26 mouse cellular contexts compared by ENCODE assay signal in genomic region chr6:136328416-136328815, GRCm38 (mm10). TPM values are rescaled to one million over a fixed set of nuclear protein-coding genes. Genes with fewer than 3 reads are reported as not detected.
"Had no signal": no experiment of that assay in that cellular context is flagged by ENCODE, and none has a peak within 500 bp of the region (broad histone marks: within the 10 kb centered on the region; RNA-seq: fewer than 3 reads in every experiment).

No protein-coding gene starts in this region.

RNA-seq across cellular contexts. Expression of gene Gm8994, which starts 1.1 kb away (rescaled TPM):
- polyA plus RNA-seq: heart, embryonic 11.5 days; heart, embryonic 12.5 days; heart, embryonic 13.5 days; heart, embryonic 14.5 days; heart, embryonic 15.5 days; heart, embryonic 16.5 days; heart, postnatal 0 days; hindbrain, embryonic 10.5 days; hindbrain, embryonic 11.5 days; hindbrain, embryonic 12.5 days; hindbrain, embryonic 13.5 days; hindbrain, embryonic 14.5 days; hindbrain, embryonic 15.5 days; hindbrain, embryonic 16.5 days; hindbrain, postnatal 0 days; inflammation-experienced regulatory T-cells, adult 6 months; intestine, embryonic 14.5 days; intestine, embryonic 15.5 days; intestine, embryonic 16.5 days; intestine, postnatal 0 days; kidney, adult 2 months; kidney, embryonic 14.5 days; kidney, embryonic 15.5 days; kidney, embryonic 16.5 days; kidney, postnatal 0 days; large intestine, adult 2 months had no signal
